Mouse (Mus musculus): ENCODE measurements at regions not wholly inside any gene's neighbourhood (a gene's known extent, or its start where the extent isn't known, plus 50 kb on each side); places are given as distances from the start of the nearest gene placed in this dataset.

GRCm38 (mm10) chr9:61593991-61594390, 221.8 kb downstream of the Tle3 start:
- DNase-seq (ENCODE audit: low spot score in 2 of 2) = no peak

GRCm38 (mm10) chr9:61589727-61590299, 217.6 kb downstream of the Tle3 start:
- DNase-seq (ENCODE audit: low spot score in 2 of 2) = no peak

GRCm38 (mm10) chr9:61583281-61584072, 211.3 kb downstream of the Tle3 start:
- no peak for DNase-seq (ENCODE audit: low spot score in 2 of 2)

GRCm38 (mm10) chr9:61581046-61581445, 208.9 kb downstream of the Tle3 start:
- DNase-seq (ENCODE audit: low spot score in 2 of 2) = no peak

GRCm38 (mm10) chr9:61578255-61578654, 206.1 kb downstream of the Tle3 start:
- DNase-seq (ENCODE audit: low spot score in 2 of 2) = no peak

GRCm38 (mm10) chr9:61573634-61574359, 201.6 kb downstream of the Tle3 start:
- no peak for DNase-seq (ENCODE audit: low spot score in 2 of 2)

GRCm38 (mm10) chr9:61563017-61563416, 190.9 kb downstream of the Tle3 start:
- DNase-seq (ENCODE audit: low spot score in 2 of 2) = no peak

- DNase-seq (ENCODE audit: low spot score in 2 of 2) = no peak
Observed at GRCm38 (mm10) chr9:61561551-61561950, 189.4 kb downstream of the Tle3 start.

GRCm38 (mm10) chr9:61558621-61559020, 186.5 kb downstream of the Tle3 start:
- no peak for DNase-seq (ENCODE audit: low spot score in 2 of 2)

GRCm38 (mm10) chr9:61557025-61557424, 184.9 kb downstream of the Tle3 start:
- no peak for DNase-seq (ENCODE audit: low spot score in 2 of 2)

- no peak for DNase-seq (ENCODE audit: low spot score in 2 of 2)
Observed at GRCm38 (mm10) chr9:61555173-61555572, 183.0 kb downstream of the Tle3 start.

- DNase-seq (ENCODE audit: low spot score in 2 of 2) = no peak
Observed at GRCm38 (mm10) chr9:61554611-61555010, 182.4 kb downstream of the Tle3 start.

GRCm38 (mm10) chr9:61553626-61554025, 181.5 kb downstream of the Tle3 start:
- no peak for DNase-seq (ENCODE audit: low spot score in 2 of 2)

- no peak for DNase-seq (ENCODE audit: low spot score in 2 of 2)
Observed at GRCm38 (mm10) chr9:61551361-61551760, 179.2 kb downstream of the Tle3 start.

- DNase-seq (ENCODE audit: low spot score in 2 of 2) = no peak
Observed at GRCm38 (mm10) chr9:61550326-61550725, 178.2 kb downstream of the Tle3 start.

- DNase-seq (ENCODE audit: low spot score in 2 of 2) = no peak
Observed at GRCm38 (mm10) chr9:61549692-61550241, 177.6 kb downstream of the Tle3 start.

GRCm38 (mm10) chr9:61537316-61538189, 165.4 kb downstream of the Tle3 start:
- no peak for DNase-seq (ENCODE audit: low spot score in 2 of 2)

- DNase-seq (ENCODE audit: low spot score in 2 of 2) = no peak
Observed at GRCm38 (mm10) chr9:61533237-61533636, 161.1 kb downstream of the Tle3 start.

GRCm38 (mm10) chr9:61530263-61531045, 158.3 kb downstream of the Tle3 start:
- no peak for DNase-seq (ENCODE audit: low spot score in 2 of 2)

- DNase-seq (ENCODE audit: low spot score in 2 of 2) = no peak
Observed at GRCm38 (mm10) chr9:61528286-61528865, 156.2 kb downstream of the Tle3 start.

Data from adrenal gland, postnatal 4 days (tissue).